Mouse (Mus musculus) MEL-GATA-1-ER (cell line): ENCODE measurements around the gene Sct.

ENCODE experiments used
- DNase-seq: peaks from one replicate; pipeline ENCODE4 v3.0.0-alpha.2; 2012; ENCODE audit warnings: low read depth; ENCODE audit errors: extremely low read depth

The Sct gene

GRCm38 (mm10) chr7:141230570-141230969, 48.4 kb downstream of the Sct start:
- DNase-seq = no peak

GRCm38 (mm10) chr7:141229702-141230101, 49.2 kb downstream of the Sct start:
- no peak for DNase-seq
